Mouse (Mus musculus) embryonic facial prominence, embryonic 14.5 days (tissue): ENCODE measurements around the gene Sephs1. TPM values are rescaled to one million over a fixed set of nuclear protein-coding genes. Genes with fewer than 3 reads are reported as not detected.
A peak's percentile ranks its signal among the peaks of the same experiment; 100 is the strongest.
"Not testable (repeated sequence)": the region's sequence is repeated elsewhere in the genome, so short reads cannot be mapped to it uniquely, and the experiment has no call there.

Experiments
- ATAC-seq: fragments of 200-750 bp; cut with Nextera tagmentation; 2 replicates; pipeline ENCODE4 v1.8.0; 2017; ENCODE audit warnings: low read depth, moderate number of reproducible peaks, moderate TSS enrichment
- DNase-seq: peaks from one replicate; pipeline ENCODE4 v3.0.0-alpha.2; 2015; ENCODE audit warnings: low spot score
- H3K27ac ChIP-seq: fragments of 300-500 bp; sonication (generic); replicated peaks from 2 replicates; pipeline ENCODE4 v1.5.1; 2014; ENCODE audit warnings: low read depth, mild to moderate bottlenecking, low read length, moderate library complexity
- H3K27me3 ChIP-seq: fragments of 300-500 bp; sonication (generic); replicated peaks from 2 replicates; pipeline ENCODE4 v1.6.1; 2014; ENCODE audit warnings: low read length; ENCODE audit not compliant: control insufficient read depth, insufficient read depth
- H3K36me3 ChIP-seq: fragments of 300-500 bp; sonication (generic); 2 replicates; pipeline ENCODE4 v1.6.1; 2014; ENCODE audit warnings: low read length, mixed read lengths; ENCODE audit not compliant: control insufficient read depth, insufficient read depth
- H3K4me1 ChIP-seq: fragments of 300-500 bp; sonication (generic); 2 replicates; pipeline ENCODE4 v1.6.1; 2014; ENCODE audit warnings: antibody characterized with exemption, low read length; ENCODE audit not compliant: control insufficient read depth, insufficient read depth
- H3K4me2 ChIP-seq: fragments of 300-500 bp; sonication (generic); 2 replicates; pipeline ENCODE4 v1.6.1; 2014; ENCODE audit warnings: low read depth, mild to moderate bottlenecking, low read length, moderate library complexity, mixed read lengths
- H3K4me3 ChIP-seq: fragments of 300-500 bp; sonication (generic); 2 replicates; pipeline ENCODE4 v1.5.1; 2014; ENCODE audit warnings: low read depth, mild to moderate bottlenecking, low read length
- H3K9ac ChIP-seq: fragments of 300-500 bp; sonication (generic); 2 replicates; pipeline ENCODE4 v1.6.1; 2014; ENCODE audit warnings: low read depth, mild to moderate bottlenecking, low read length, moderate library complexity, mixed read lengths
- H3K9me3 ChIP-seq: fragments of 300-500 bp; sonication (generic); 2 replicates; pipeline ENCODE4 v1.6.1; 2016; ENCODE audit warnings: low read length; ENCODE audit not compliant: control insufficient read depth
- WGBS: fragments of 180-500 bp; shearing (Covaris S2); extraction: QIAGEN DNeasy Blood & Tissue Kit; methylation state at CpG from one replicate; pipeline ENCODE4 v1.1.7; 2014; 5-methylcytosine and 5-hydroxymethylcytosine counted together
- polyA plus RNA-seq: library from polyadenylated mRNA; unstranded; fragments of >200 nt; fragmentation: Nextera tagmentation; extraction: Ambion mirVana; gene quantifications from 2 replicates; pipeline ENCODE4 v1.2.1, GENCODE M21; 2014

Gene Sephs1
- polyA plus RNA-seq, 1 experiment from 2014 or later: 76.1 TPM

DNA sequence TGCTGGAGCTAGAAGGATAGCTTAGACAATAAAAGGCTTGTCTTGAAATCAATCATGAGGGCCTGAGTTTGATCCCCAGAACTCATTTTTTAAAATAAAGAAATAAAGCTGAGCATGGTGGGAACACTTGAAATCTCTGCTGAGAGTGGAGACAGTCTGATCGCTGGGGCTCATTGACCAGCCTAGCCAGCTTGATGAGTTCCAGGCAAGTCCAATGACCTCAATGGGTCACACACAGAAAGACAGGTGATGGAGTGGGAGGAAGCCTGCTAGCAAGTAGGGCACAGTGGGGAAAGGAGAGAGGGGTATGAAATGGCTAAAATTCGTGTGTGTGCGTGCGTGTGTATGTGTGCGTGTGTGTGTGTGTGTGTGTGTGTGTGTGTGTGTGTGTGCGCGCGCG, 53.2 kb downstream of the Sephs1 start:
- Histone ChIP-seq H3K36me3 (peaks cover 26% of the 10 kb centered on the region), H3K9ac (no peak overlapping the region), H3K4me1 (no peaks in the 10 kb centered on the region), H3K4me2 (no peak overlapping the region), H3K27me3 (no peaks in the 10 kb centered on the region), H3K27ac (no peak overlapping the region), H3K4me3 (no peak overlapping the region), H3K9me3 (no peaks in the 10 kb centered on the region)
- ATAC-seq: no peak
- DNase-seq: no peak
- WGBS: 87% methylated on average over 9 of the region's 9 CpGs

DNA sequence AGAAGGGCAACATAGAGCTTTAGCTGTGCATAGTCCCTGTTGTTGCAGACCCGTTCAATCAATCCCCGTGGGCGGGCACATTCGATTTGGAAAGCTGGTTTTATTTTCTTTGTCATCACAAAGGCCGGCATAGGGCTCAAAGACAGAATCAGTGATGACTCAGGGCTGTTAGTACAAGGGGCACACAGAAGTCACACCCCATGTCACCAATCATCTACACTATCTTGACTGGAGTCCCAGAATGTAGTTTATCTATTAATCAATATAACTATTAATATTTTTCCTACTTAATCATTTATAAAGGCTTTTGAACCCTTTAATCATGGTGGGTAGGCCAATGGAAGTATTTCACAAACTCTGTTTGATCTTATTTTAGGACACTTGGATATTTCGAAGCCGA, 56.6 kb downstream of the Sephs1 start:
- Histone ChIP-seq H3K4me3 (no peak overlapping the region), H3K27me3 (no peaks in the 10 kb centered on the region), H3K4me2 (no peak overlapping the region), H3K36me3 (peaks cover 21% of the 10 kb centered on the region), H3K27ac (no peak overlapping the region), H3K9ac (no peak overlapping the region), H3K4me1 (no peaks in the 10 kb centered on the region), H3K9me3 (no peaks in the 10 kb centered on the region)
- DNase-seq (no peak), ATAC-seq (no peak)
- 92% methylated on average over 7 of the region's 7 CpGs for WGBS

DNA sequence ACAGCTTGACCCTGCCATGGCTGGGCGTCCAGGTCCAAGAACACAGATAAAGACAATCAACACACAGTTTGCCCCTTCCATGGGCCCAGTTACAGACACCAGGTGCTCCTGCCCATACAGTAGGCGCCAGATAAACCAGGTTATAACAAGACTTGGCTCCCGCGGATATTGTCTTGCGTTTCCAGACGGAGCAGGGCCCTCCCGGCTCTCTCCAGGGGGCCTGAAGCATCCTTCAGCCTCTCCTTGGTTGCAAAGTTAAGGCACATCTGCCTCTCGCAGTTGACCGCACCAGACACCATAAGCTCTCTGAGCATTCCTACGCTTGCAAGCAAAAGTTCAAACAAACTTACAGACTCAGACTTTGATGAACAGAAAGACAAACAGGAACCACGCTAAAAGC, 59.5 kb downstream of the Sephs1 start:
- peaks cover 10% of the 10 kb centered on the region for H3K9me3 ChIP-seq
- H3K4me3 ChIP-seq: no peak overlapping the region
- H3K27ac ChIP-seq: no peak overlapping the region
- WGBS: 90% methylated on average over 11 of the region's 11 CpGs
- H3K4me2 ChIP-seq: no peak overlapping the region
- DNase-seq: no peak
- no peaks in the 10 kb centered on the region for H3K4me1 ChIP-seq
- peaks cover 21% of the 10 kb centered on the region for H3K36me3 ChIP-seq
- H3K9ac ChIP-seq: no peak overlapping the region
- H3K27me3 ChIP-seq: no peaks in the 10 kb centered on the region
- ATAC-seq: no peak

DNA sequence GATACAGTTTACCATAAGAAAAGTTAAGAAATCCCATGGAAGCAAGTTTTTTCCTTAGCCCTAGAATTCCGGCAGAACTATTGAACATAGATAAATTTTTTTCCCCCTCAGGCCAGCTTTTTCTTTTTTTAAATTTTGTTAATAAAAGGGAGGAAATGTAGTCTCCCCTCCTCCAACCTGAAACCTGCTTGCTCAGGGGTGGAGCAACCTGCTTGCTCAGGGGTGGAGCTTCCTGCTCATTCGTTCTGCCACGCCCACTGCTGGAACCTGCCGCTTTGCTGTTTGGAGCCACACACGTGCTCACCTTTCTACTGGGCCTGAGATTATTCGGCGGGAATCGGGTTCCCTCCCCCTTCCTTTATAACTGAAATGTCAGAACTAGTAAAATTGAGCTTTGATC, 68.3 kb downstream of the Sephs1 start:
- H3K27me3 ChIP-seq, H3K4me3 ChIP-seq, H3K36me3 ChIP-seq, ATAC-seq, H3K27ac ChIP-seq, H3K9me3 ChIP-seq, H3K4me2 ChIP-seq, DNase-seq, H3K9ac ChIP-seq, H3K4me1 ChIP-seq: not testable (repeated sequence)
- 83% methylated on average over 6 of the region's 8 CpGs for WGBS

DNA sequence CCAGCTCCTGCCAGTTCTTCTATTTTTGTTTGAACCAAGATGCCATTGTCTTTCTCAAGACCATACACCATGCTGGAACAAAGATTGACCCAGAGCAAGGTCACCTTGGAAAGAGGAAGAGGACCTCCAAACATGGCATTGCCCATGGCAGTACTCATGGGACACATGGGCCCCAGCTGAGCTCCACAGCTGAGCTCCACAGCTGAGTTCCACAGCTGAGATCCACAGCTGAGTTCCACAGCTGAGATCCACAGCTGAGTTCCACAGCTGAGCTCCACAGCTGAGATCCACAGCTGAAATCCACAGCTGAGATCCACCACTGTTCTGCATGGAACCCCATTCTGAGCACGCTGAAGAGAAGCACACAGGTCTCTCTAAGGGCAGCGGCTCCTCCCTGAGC, 69.6 kb downstream of the Sephs1 start:
- ATAC-seq: no peak
- Histone ChIP-seq H3K4me2 (no peak overlapping the region), H3K27ac (no peak overlapping the region), H3K9ac (no peak overlapping the region), H3K4me1 (no peaks in the 10 kb centered on the region), H3K36me3 (no peaks in the 10 kb centered on the region), H3K4me3 (no peak overlapping the region), H3K27me3 (no peaks in the 10 kb centered on the region), H3K9me3 (no peaks in the 10 kb centered on the region)
- DNase-seq: no peak
- WGBS: 91% methylated on average over 2 of the region's 2 CpGs

DNA sequence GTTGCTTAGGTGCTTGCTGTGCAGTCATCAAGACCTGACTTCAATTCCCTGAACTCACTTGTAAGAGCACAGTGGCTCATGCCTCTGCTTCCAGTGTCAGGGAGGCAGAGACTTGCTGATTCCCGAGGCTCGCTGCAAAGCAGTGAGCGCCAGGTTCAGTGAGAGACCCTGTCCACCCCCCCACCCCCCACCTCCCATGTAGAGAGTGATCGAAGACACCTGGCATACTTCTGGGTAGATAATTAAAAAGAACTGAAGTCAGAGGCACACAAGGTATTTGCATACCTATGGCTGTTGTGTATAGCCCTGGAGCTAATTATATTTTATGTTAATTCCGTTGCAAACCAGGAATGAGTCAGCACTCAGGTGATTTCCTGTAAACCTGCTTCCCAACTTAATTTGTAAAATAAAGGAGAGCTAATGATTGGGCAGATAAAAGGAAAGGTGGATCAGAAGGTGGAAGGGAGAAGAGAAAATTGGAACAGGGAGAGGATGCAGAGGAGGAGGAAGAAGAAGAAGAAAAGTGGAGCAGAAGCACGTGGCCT, 72.9 kb downstream of the Sephs1 start:
- Histone ChIP-seq H3K27me3 (no peaks in the 10 kb centered on the region), H3K4me3 (no peak overlapping the region), H3K27ac (no peak overlapping the region), H3K4me1 (no peaks in the 10 kb centered on the region), H3K9me3 (no peaks in the 10 kb centered on the region), H3K4me2 (no peak overlapping the region), H3K36me3 (no peaks in the 10 kb centered on the region), H3K9ac (no peak overlapping the region)
- ATAC-seq (no peak), DNase-seq (no peak)
- 83% methylated on average over 6 of the region's 6 CpGs for WGBS

DNA sequence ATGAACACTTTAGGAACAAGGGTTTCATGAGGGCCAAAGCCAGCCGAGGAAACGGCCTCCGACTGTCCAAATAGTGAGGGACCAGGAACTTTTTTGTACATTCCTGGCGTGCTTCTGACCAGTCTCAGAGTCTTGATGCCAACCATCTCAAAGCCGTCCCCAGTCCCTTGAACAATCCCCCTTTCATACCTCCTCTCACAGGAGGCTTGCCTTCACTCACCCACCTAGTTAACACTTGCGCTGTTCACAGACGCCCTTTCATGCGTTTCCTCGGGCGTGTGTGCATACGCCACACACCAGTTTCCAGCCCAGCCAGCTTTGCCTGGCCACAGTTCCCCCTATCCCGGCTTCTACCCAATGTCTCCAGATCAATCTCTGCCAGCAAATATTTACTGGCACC, 76.7 kb downstream of the Sephs1 start:
- WGBS: 86% methylated on average over 12 of the region's 12 CpGs
- DNase-seq (no peak), ATAC-seq (no peak)
- no peaks in the 10 kb centered on the region for H3K36me3 ChIP-seq
- peak overlapping the region; percentile 67; the same call in 1 of the 2 replicates for H3K27ac ChIP-seq
- H3K4me2 ChIP-seq: no peak overlapping the region
- H3K9ac ChIP-seq: no peak overlapping the region
- H3K27me3 ChIP-seq: no peaks in the 10 kb centered on the region
- H3K4me3 ChIP-seq: no peak overlapping the region
- H3K4me1 ChIP-seq: no peaks in the 10 kb centered on the region
- no peaks in the 10 kb centered on the region for H3K9me3 ChIP-seq

Other genes starting within 250 kb of the Sephs1 start
- 29.3 and 31.9 TPM in 2 replicates for gene Prpf18, start 229.5 kb upstream of the Sephs1 start, polyA plus RNA-seq
- 1.9 and 2.0 TPM in 2 replicates for gene Bend7, start 163.7 kb upstream of the Sephs1 start, polyA plus RNA-seq
- 38.2 and 44.1 TPM in 2 replicates for gene Phyh, start 37.5 kb downstream of the Sephs1 start, polyA plus RNA-seq
- gene Ucma, start 94.6 kb downstream of the Sephs1 start, polyA plus RNA-seq: 2.3 and 3.0 TPM in 2 replicates
- gene Mcm10, start 131.2 kb downstream of the Sephs1 start, polyA plus RNA-seq: 23.3 and 23.8 TPM in 2 replicates
- 6.8 and 7.1 TPM in 2 replicates for gene Optn, start 182.5 kb downstream of the Sephs1 start, polyA plus RNA-seq